Mouse (Mus musculus): Measurements from ENCODE around the gene Grb2. TPM values are rescaled to one million over a fixed set of nuclear protein-coding genes. Genes with fewer than 3 reads are reported as not detected.

Gene Grb2
- polyA plus RNA-seq, 1 experiment from 2014 or later, result 76.0 TPM

DNA sequence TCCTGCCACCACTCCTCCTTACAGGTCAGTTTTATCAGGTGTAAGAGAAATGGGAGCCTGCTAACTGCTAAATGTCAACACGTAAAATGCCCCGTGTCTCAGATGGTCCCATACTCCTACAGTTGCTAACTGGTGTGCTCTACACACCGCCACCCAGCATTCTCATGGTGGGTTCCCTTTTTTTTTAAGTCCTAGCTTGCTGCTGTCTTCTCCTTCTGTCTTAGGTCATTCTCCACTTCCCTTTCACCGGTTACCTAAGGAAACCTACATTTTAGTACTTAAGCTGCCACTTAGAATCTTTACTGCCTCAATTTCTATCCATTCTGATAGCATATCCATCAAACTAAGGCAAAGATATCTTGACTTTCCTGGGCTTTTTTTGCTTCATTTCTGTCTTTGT lies 107.2 kb downstream of the Grb2 start:
- Histone ChIP-seq H3K27ac (replicated peaks) (no peak overlapping the region), H3K36me3 (replicated peaks) (peaks cover 60% of the 10 kb centered on the region), H3K4me3 (no peak overlapping the region), H3K9me3 (no peaks in the 10 kb centered on the region), H3K27me3 (replicated peaks; ENCODE audit: low read depth, poor library complexity, severe bottlenecking) (no peaks in the 10 kb centered on the region), H3K4me1 (peaks cover 25% of the 10 kb centered on the region)
- 93% methylated on average over 4 of the region's 4 CpGs for WGBS
- no peak for DNase-seq (ENCODE audit: low spot score)

DNA sequence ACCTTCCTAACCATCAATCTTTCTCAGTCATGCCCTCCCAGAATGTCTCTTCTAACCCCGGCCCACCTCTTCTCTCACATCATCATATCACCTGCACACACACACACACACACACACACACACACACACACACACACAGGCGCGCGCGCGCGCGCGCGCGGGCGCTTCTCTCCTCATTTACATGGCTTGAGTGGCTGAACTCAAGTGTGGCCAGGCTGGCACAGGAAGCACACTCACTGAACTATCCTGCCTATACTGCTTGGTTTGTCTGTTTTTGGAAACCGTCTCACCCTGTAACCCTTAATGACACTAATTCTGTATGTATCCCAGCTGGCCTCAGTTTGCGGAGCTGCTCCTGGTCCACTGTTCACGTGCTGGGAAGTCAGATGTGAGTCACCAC lies 107.7 kb downstream of the Grb2 start:
- Histone ChIP-seq H3K4me1 (peaks cover 25% of the 10 kb centered on the region), H3K27me3 (replicated peaks; ENCODE audit: low read depth, poor library complexity, severe bottlenecking) (no peaks in the 10 kb centered on the region), H3K4me3 (0 out of 2 replicates have a peak overlapping the region, but pooled peaks have one; percentile 1), H3K27ac (replicated peaks) (no peak overlapping the region), H3K36me3 (replicated peaks) (peaks cover 60% of the 10 kb centered on the region), H3K9me3 (no peaks in the 10 kb centered on the region)
- WGBS, result 93% methylated on average over 15 of the region's 15 CpGs
- DNase-seq (ENCODE audit: low spot score), result no peak

DNA sequence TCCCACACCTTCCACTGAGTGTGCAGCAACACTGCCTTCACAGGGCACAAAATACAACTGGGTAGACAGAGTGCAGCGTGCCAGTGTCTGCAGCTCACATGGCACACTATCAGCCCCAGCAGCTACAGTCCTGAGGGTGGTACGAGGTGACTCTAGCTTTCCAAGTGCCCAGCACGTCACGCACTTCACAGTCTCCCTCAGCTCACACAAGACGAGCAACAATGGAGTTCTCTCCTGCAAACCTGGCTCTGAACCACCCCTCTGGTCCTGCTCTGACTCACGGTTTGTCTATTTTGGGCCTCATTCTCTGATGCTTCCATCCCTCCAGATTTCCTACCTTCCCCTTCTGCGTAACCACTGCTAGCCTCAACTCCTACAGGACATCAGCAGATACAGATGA lies 108.7 kb downstream of the Grb2 start:
- Histone ChIP-seq H3K27me3 (replicated peaks; ENCODE audit: low read depth, poor library complexity, severe bottlenecking) (no peaks in the 10 kb centered on the region), H3K4me1 (peaks cover 18% of the 10 kb centered on the region), H3K4me3 (no peak overlapping the region), H3K9me3 (no peaks in the 10 kb centered on the region), H3K27ac (replicated peaks) (no peak overlapping the region), H3K36me3 (replicated peaks) (peaks cover 64% of the 10 kb centered on the region)
- WGBS, result 97% methylated on average over 7 of the region's 7 CpGs
- DNase-seq (ENCODE audit: low spot score), result no peak

DNA sequence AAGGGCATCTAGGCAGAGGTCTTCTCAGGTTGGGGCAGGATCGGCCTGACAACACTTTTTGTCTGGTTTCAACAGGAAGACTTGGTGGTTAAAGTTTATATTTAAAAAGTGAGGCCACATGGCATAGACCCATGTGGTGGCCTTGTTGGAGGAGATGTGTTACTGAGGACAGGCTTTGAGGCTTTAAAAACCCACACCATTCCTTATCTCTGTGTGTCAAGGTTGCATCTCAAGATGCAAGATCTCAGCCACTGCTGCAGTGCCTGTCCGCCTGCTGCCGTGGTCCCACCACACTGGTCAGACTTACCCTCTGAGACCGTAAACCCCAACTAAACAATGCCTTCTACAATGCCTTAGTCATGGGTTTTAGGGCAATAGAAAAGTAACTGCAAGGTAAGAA lies 110.1 kb downstream of the Grb2 start:
- DNase-seq (ENCODE audit: low spot score), result no peak
- H3K36me3 ChIP-seq (replicated peaks), result peaks cover 79% of the 10 kb centered on the region
- H3K27me3 ChIP-seq (replicated peaks; ENCODE audit: low read depth, poor library complexity, severe bottlenecking), result no peaks in the 10 kb centered on the region
- WGBS, result 97% methylated on average over 4 of the region's 4 CpGs
- H3K4me1 ChIP-seq, result peaks cover 15% of the 10 kb centered on the region
- no peak overlapping the region for H3K4me3 ChIP-seq
- no peaks in the 10 kb centered on the region for H3K9me3 ChIP-seq
- no peak overlapping the region for H3K27ac ChIP-seq (replicated peaks)

DNA sequence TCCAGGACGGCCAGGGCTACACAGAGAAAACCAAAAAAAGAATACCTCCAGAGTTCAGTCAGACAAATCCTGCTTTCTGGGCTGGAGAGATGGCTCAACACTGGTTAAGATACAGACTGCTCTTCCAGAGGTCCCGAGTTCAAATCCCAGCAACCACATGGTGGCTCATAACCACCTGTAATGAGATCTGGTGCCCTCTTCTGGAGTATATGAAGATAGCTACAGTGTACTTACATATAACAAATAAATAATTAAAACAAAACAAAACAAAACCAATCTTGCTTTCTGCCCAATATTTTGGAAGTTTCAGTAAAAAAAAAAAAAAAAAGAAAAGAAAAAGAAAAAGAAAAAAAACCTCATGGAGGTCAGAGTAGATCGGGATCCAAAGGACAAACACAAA lies 113.2 kb downstream of the Grb2 start:
- no peaks in the 10 kb centered on the region for H3K9me3 ChIP-seq
- no peaks in the 10 kb centered on the region for H3K4me1 ChIP-seq
- WGBS, result 95% methylated on average over 3 of the region's 3 CpGs
- no peak overlapping the region for H3K4me3 ChIP-seq
- H3K36me3 ChIP-seq (replicated peaks), result peaks cover 90% of the 10 kb centered on the region
- H3K27me3 ChIP-seq (replicated peaks; ENCODE audit: low read depth, poor library complexity, severe bottlenecking), result no peaks in the 10 kb centered on the region
- no peak overlapping the region for H3K27ac ChIP-seq (replicated peaks)
- DNase-seq (ENCODE audit: low spot score), result no peak

Other genes starting within 250 kb of the Grb2 start
- gene Slc16a5, start 246.1 kb downstream of the Grb2 start, polyA plus RNA-seq (2016; fragmentation: Nextera tagmentation; extraction: Ambion mirVana), result 0.28 and 0.34 TPM in 2 replicates
- gene Armc7, start 232.9 kb downstream of the Grb2 start, polyA plus RNA-seq (2016; fragmentation: Nextera tagmentation; extraction: Ambion mirVana), result 9.0 and 9.9 TPM in 2 replicates
- 90.9 and 92.2 TPM in 2 replicates for gene Nt5c, start 216.7 kb downstream of the Grb2 start, polyA plus RNA-seq (2016; fragmentation: Nextera tagmentation; extraction: Ambion mirVana)
- gene Jpt1, start 194.2 kb downstream of the Grb2 start, polyA plus RNA-seq (2016; fragmentation: Nextera tagmentation; extraction: Ambion mirVana), result 592 and 614 TPM in 2 replicates
- gene Sumo2, start 172.3 kb downstream of the Grb2 start, polyA plus RNA-seq (2016; fragmentation: Nextera tagmentation; extraction: Ambion mirVana), result 1,425 and 1,473 TPM in 2 replicates
- gene Nup85, start 144.2 kb downstream of the Grb2 start, polyA plus RNA-seq (2016; fragmentation: Nextera tagmentation; extraction: Ambion mirVana), result 252 and 253 TPM in 2 replicates
- 100 and 101 TPM in 2 replicates for gene Mrps7, start 104.7 kb downstream of the Grb2 start, polyA plus RNA-seq (2016; fragmentation: Nextera tagmentation; extraction: Ambion mirVana)
- gene Gga3, start 104.5 kb downstream of the Grb2 start, polyA plus RNA-seq (2016; fragmentation: Nextera tagmentation; extraction: Ambion mirVana), result 29.6 and 33.3 TPM in 2 replicates
- 19.4 and 19.8 TPM in 2 replicates for gene Mif4gd, start 95.6 kb downstream of the Grb2 start, polyA plus RNA-seq (2016; fragmentation: Nextera tagmentation; extraction: Ambion mirVana)
- gene Slc25a19, start 80.3 kb downstream of the Grb2 start, polyA plus RNA-seq (2016; fragmentation: Nextera tagmentation; extraction: Ambion mirVana), result 23.5 and 24.6 TPM in 2 replicates
- gene Tmem94, start 56.8 kb upstream of the Grb2 start, polyA plus RNA-seq (2016; fragmentation: Nextera tagmentation; extraction: Ambion mirVana), result 34.6 and 38.9 TPM in 2 replicates
- gene Caskin2, start 105.0 kb upstream of the Grb2 start, polyA plus RNA-seq (2016; fragmentation: Nextera tagmentation; extraction: Ambion mirVana), result 20.3 and 20.4 TPM in 2 replicates
- gene Tsen54, start 106.1 kb upstream of the Grb2 start, polyA plus RNA-seq (2016; fragmentation: Nextera tagmentation; extraction: Ambion mirVana), result 40.3 and 40.6 TPM in 2 replicates
- gene Llgl2, start 115.5 kb upstream of the Grb2 start, polyA plus RNA-seq (2016; fragmentation: Nextera tagmentation; extraction: Ambion mirVana), result 15.3 and 15.5 TPM in 2 replicates
- gene Myo15b, start 149.8 kb upstream of the Grb2 start, polyA plus RNA-seq (2016; fragmentation: Nextera tagmentation; extraction: Ambion mirVana), result 0.07 and 0.16 TPM in 2 replicates
- 1.5 and 1.8 TPM in 2 replicates for gene Smim5, start 191.4 kb upstream of the Grb2 start, polyA plus RNA-seq (2016; fragmentation: Nextera tagmentation; extraction: Ambion mirVana)
- gene Smim6, start 203.4 kb upstream of the Grb2 start, polyA plus RNA-seq (2016; fragmentation: Nextera tagmentation; extraction: Ambion mirVana), result 1.1 and 1.6 TPM in 2 replicates
- gene Sap30bp, start 224.7 kb upstream of the Grb2 start, polyA plus RNA-seq (2016; fragmentation: Nextera tagmentation; extraction: Ambion mirVana), result 48.4 and 50.8 TPM in 2 replicates
- gene Recql5, start 224.9 kb upstream of the Grb2 start, polyA plus RNA-seq (2016; fragmentation: Nextera tagmentation; extraction: Ambion mirVana), result 27.9 and 30.7 TPM in 2 replicates

All from embryonic facial prominence, embryonic 10.5 days (tissue).